Mouse (Mus musculus) hindbrain, embryonic 14.5 days (tissue): ENCODE data around the gene Anpep. TPM values are rescaled to one million over a fixed set of nuclear protein-coding genes. Genes with fewer than 3 reads are reported as not detected.
A peak's percentile ranks its signal among the peaks of the same experiment; 100 is the strongest.
"Not testable (repeated sequence)": the region's sequence is repeated elsewhere in the genome, so short reads cannot be mapped to it uniquely, and the experiment has no call there.

Source experiments
- ATAC-seq: fragments of 200-750 bp; cut with Nextera tagmentation; 2 replicates; pipeline ENCODE4 v1.8.0; 2017; ENCODE audit warnings: moderate number of reproducible peaks, mild to moderate bottlenecking, moderate TSS enrichment, moderate library complexity; ENCODE audit not compliant: low FRiP score
- DNase-seq: peaks from one replicate; pipeline ENCODE4 v3.0.0-alpha.2; 2015; ENCODE audit warnings: low spot score
- H3K27ac ChIP-seq: fragments of 300-500 bp; sonication (generic); 2 replicates; pipeline ENCODE4 v1.5.1; 2014; ENCODE audit warnings: mild to moderate bottlenecking, moderate library complexity
- H3K27me3 ChIP-seq: fragments of 300-500 bp; sonication (generic); 2 replicates; pipeline ENCODE4 v1.6.1; 2014; ENCODE audit warnings: mild to moderate bottlenecking, low read length, mixed read lengths; ENCODE audit not compliant: control insufficient read depth, insufficient read depth
- H3K36me3 ChIP-seq: fragments of 300-500 bp; sonication (generic); replicated peaks from 2 replicates; pipeline ENCODE4 v1.6.1; 2014; ENCODE audit not compliant: control insufficient read depth, insufficient read depth
- H3K4me1 ChIP-seq: fragments of 300-500 bp; sonication (generic); replicated peaks from 2 replicates; pipeline ENCODE4 v1.6.1; 2014; ENCODE audit warnings: antibody characterized with exemption, low read length, mixed read lengths; ENCODE audit not compliant: control insufficient read depth, insufficient read depth
- H3K4me2 ChIP-seq: fragments of 300-500 bp; sonication (generic); replicated peaks from 2 replicates; pipeline ENCODE4 v1.6.1; 2014; ENCODE audit warnings: mild to moderate bottlenecking, moderate library complexity
- H3K4me3 ChIP-seq: fragments of 300-500 bp; sonication (generic); replicated peaks from 2 replicates; pipeline ENCODE4 v1.5.1; 2014; ENCODE audit warnings: mild to moderate bottlenecking, low read length
- H3K9ac ChIP-seq: fragments of 300-500 bp; sonication (generic); 2 replicates; pipeline ENCODE4 v1.6.1; 2014
- H3K9me3 ChIP-seq: fragments of 300-500 bp; sonication (generic); 2 replicates; pipeline ENCODE4 v1.6.1; 2016; ENCODE audit warnings: low read length; ENCODE audit not compliant: control insufficient read depth
- WGBS: fragments of 180-500 bp; shearing (Covaris S2); extraction: QIAGEN DNeasy Blood & Tissue Kit; methylation state at CpG from one replicate; pipeline ENCODE4 v1.1.7; 2014; 5-methylcytosine and 5-hydroxymethylcytosine counted together
- polyA plus RNA-seq: library from polyadenylated mRNA; unstranded; fragments of >200 nt; fragmentation: Nextera tagmentation; extraction: Ambion mirVana; gene quantifications from 2 replicates; pipeline ENCODE4 v1.2.1, GENCODE M21; 2014

Gene Anpep
- polyA plus RNA-seq, 1 experiment from 2014 or later = 6.6 TPM

GRCm38 (mm10) chr7:79802037-79802436 lies 58.8 kb downstream of the Anpep start:
- Histone ChIP-seq H3K27ac (no peak overlapping the region), H3K36me3 (no peaks in the 10 kb centered on the region), H3K9ac (no peak overlapping the region), H3K4me3 (no peak overlapping the region), H3K9me3 (no peaks in the 10 kb centered on the region), H3K4me2 (no peak overlapping the region), H3K4me1 (no peaks in the 10 kb centered on the region), H3K27me3 (no peaks in the 10 kb centered on the region)
- DNase-seq = no peak
- ATAC-seq = no peak
- WGBS = 72% methylated on average over 5 of the region's 5 CpGs

- Histone ChIP-seq H3K4me1 (no peaks in the 10 kb centered on the region), H3K36me3 (no peaks in the 10 kb centered on the region), H3K9ac (no peak overlapping the region), H3K27ac (no peak overlapping the region), H3K4me3 (no peak overlapping the region), H3K27me3 (no peaks in the 10 kb centered on the region), H3K9me3 (no peaks in the 10 kb centered on the region), H3K4me2 (no peak overlapping the region)
- DNase-seq = no peak
- no peak for ATAC-seq
- WGBS = 78% methylated on average over 11 of the region's 11 CpGs
Measured at GRCm38 (mm10) chr7:79801391-79801790, 59.5 kb downstream of the Anpep start.

GRCm38 (mm10) chr7:79800336-79800735 lies 60.5 kb downstream of the Anpep start:
- 85% methylated on average over 4 of the region's 4 CpGs for WGBS
- H3K4me3 ChIP-seq = no peak overlapping the region
- no peaks in the 10 kb centered on the region for H3K9me3 ChIP-seq
- no peak for DNase-seq
- no peaks in the 10 kb centered on the region for H3K4me1 ChIP-seq
- no peak overlapping the region for H3K27ac ChIP-seq
- no peak for ATAC-seq
- H3K9ac ChIP-seq = no peak overlapping the region
- H3K27me3 ChIP-seq = no peaks in the 10 kb centered on the region
- no peak overlapping the region for H3K4me2 ChIP-seq
- H3K36me3 ChIP-seq = no peaks in the 10 kb centered on the region

GRCm38 (mm10) chr7:79799506-79799905 lies 61.4 kb downstream of the Anpep start:
- Histone ChIP-seq H3K9ac (no peak overlapping the region), H3K36me3 (no peaks in the 10 kb centered on the region), H3K27ac (no peak overlapping the region), H3K27me3 (peaks cover 5% of the 10 kb centered on the region), H3K9me3 (no peaks in the 10 kb centered on the region), H3K4me2 (no peak overlapping the region), H3K4me3 (no peak overlapping the region), H3K4me1 (no peaks in the 10 kb centered on the region)
- ATAC-seq (no peak), DNase-seq (no peak)
- WGBS = 77% methylated on average over 6 of the region's 6 CpGs

GRCm38 (mm10) chr7:79799048-79799447 lies 61.8 kb downstream of the Anpep start:
- Histone ChIP-seq H3K9me3 (no peaks in the 10 kb centered on the region), H3K36me3 (no peaks in the 10 kb centered on the region), H3K27me3 (peaks cover 10% of the 10 kb centered on the region), H3K9ac (no peak overlapping the region), H3K4me1 (no peaks in the 10 kb centered on the region), H3K4me3 (no peak overlapping the region), H3K4me2 (no peak overlapping the region), H3K27ac (no peak overlapping the region)
- WGBS = 5% methylated on average over 8 of the region's 8 CpGs
- ATAC-seq (no peak), DNase-seq (peak; percentile 85)

GRCm38 (mm10) chr7:79798606-79799005 lies 62.3 kb downstream of the Anpep start:
- H3K4me3 ChIP-seq = no peak overlapping the region
- no peak overlapping the region for H3K27ac ChIP-seq
- peaks cover 14% of the 10 kb centered on the region for H3K27me3 ChIP-seq
- WGBS = 43% methylated on average over 5 of the region's 5 CpGs
- no peak overlapping the region for H3K9ac ChIP-seq
- H3K4me2 ChIP-seq = no peak overlapping the region
- H3K9me3 ChIP-seq = no peaks in the 10 kb centered on the region
- ATAC-seq = no peak
- DNase-seq = no peak
- H3K4me1 ChIP-seq = no peaks in the 10 kb centered on the region
- no peaks in the 10 kb centered on the region for H3K36me3 ChIP-seq

GRCm38 (mm10) chr7:79793688-79794087 lies 67.2 kb downstream of the Anpep start, which contains the start of gene Mesp1:
Gene Mesp1 (minus strand): TSS chr7:79793788.
- ATAC-seq = no peak
- H3K27ac ChIP-seq = no peak within 1 kb of the TSS
- H3K9ac ChIP-seq = peak within 1 kb of the TSS; percentile 51
- no peaks in the 10 kb centered on the region for H3K36me3 ChIP-seq
- H3K9me3 ChIP-seq = no peaks in the 10 kb centered on the region
- peaks cover 48% of the 10 kb centered on the region for H3K27me3 ChIP-seq
- H3K4me3 ChIP-seq = peak within 1 kb of the TSS; percentile 45
- H3K4me2 ChIP-seq = peak within 1 kb of the TSS; percentile 82
- 78% methylated on average over 6 of the region's 6 CpGs for WGBS
- DNase-seq = no peak
- H3K4me1 ChIP-seq = no peaks in the 10 kb centered on the region

GRCm38 (mm10) chr7:79792635-79793421 lies 68.0 kb downstream of the Anpep start:
- H3K9ac ChIP-seq = peak overlapping the region; percentile 51
- no peaks in the 10 kb centered on the region for H3K4me1 ChIP-seq
- H3K27me3 ChIP-seq = peaks cover 48% of the 10 kb centered on the region
- peak overlapping the region; percentile 45 for H3K4me3 ChIP-seq
- no peak overlapping the region for H3K27ac ChIP-seq
- H3K36me3 ChIP-seq = no peaks in the 10 kb centered on the region
- ATAC-seq (peak; percentile 50; the same call in 1 of the 2 replicates), DNase-seq (peak; percentile 55)
- H3K4me2 ChIP-seq = peak overlapping the region; percentile 82
- 2% methylated on average over 78 of the region's 80 CpGs for WGBS
- H3K9me3 ChIP-seq = no peaks in the 10 kb centered on the region

GRCm38 (mm10) chr7:79789812-79790211 lies 71.0 kb downstream of the Anpep start:
- ATAC-seq, H3K9ac ChIP-seq, DNase-seq, H3K9me3 ChIP-seq, H3K4me2 ChIP-seq, H3K27ac ChIP-seq, H3K4me3 ChIP-seq, H3K36me3 ChIP-seq, H3K4me1 ChIP-seq: not testable (repeated sequence)
- peaks cover 46% of the 10 kb centered on the region for H3K27me3 ChIP-seq
- WGBS = 24% methylated on average over 2 of the region's 2 CpGs
